Mouse (Mus musculus): ENCODE measurements at regions not wholly inside any gene's neighbourhood (a gene's known extent, or its start where the extent isn't known, plus 50 kb on each side); places are given as distances from the start of the nearest gene placed in this dataset.

GRCm38 (mm10) chr6:93004587-93005240, 61.4 kb upstream of the Adamts9 start:
- no peak for DNase-seq

DNA sequence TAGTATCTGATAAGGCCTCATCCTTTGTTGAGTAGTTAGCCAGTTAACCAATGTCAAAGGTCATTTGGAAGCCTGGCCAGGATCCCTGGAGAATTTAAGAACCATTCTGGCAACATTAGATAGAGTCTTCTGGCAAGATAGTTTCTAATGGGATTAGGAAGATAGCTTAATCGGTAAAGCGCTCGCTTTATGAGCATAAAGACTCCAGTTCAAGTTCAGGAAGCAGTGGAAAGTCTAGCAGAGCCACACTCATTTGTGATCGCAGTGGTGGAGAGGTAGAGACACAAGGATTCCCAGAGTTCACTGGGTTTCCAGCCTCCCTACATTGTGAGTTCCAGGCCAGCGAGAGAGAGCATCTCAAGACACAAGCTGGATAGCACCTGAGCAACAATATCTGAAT, 60.5 kb upstream of the Adamts9 start:
- DNase-seq, result no peak

DNA sequence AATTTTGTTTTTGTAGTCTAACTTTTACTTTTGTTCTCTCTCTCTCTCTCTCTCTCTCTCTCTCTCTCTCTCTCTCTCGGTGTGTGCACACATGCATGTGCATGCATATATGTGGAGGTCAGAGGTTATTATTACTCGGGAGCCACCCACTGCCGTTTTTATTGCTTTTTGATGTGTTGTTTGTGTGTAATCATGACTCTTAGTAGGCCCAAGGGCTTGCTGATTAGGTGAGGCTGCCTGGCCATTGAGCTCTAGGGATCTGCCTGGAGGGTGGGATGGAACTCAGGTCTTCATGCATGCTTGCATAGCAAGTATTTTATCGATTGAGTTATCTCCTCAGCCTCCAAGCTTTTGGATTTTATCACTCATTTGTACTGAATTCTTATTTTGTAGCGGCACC, 50.4 kb upstream of the Adamts9 start:
- no peak for DNase-seq

Data from embryo, embryonic 11 days (tissue).